ENCODE assay signal across 24 mouse cellular contexts in the genomic region with DNA sequence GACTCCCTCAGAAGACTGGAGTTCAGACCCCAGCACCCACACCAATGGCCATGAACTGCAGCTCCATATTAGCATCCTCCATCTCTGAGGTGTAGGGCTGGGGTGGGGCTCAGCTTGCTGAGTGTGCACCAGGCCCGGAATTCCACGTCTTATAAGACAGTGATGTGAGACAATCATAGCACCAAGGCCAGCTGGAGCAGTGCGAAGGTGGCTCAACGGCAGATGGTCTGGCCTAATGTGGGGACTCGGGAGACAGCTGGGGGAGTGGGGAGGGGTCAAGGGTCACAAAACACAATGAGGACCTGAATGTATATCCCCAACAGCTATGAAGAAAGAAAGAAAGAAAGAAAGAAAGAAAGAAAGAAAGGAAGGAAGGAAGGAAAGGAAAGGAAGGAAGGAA.
"Had no signal": no experiment of that assay in that cellular context is flagged by ENCODE, and none has a peak within 500 bp of the region (broad histone marks: within the 10 kb centered on the region; RNA-seq: fewer than 3 reads in every experiment).

No protein-coding gene starts in this region.

- H3K4me2 ChIP-seq: heart, embryonic 11.5 days; heart, embryonic 13.5 days; heart, embryonic 15.5 days; hindbrain, embryonic 15.5 days; kidney, embryonic 15.5 days; limb, embryonic 13.5 days; limb, embryonic 15.5 days had no signal

- H3K9ac ChIP-seq: forebrain, postnatal 0 days; heart, embryonic 13.5 days; heart, embryonic 15.5 days; hindbrain, embryonic 15.5 days; kidney, embryonic 15.5 days; limb, embryonic 13.5 days; limb, embryonic 15.5 days had no signal

- DNase-seq: forebrain, postnatal 0 days; gastrocnemius, postnatal 14 days; gastrocnemius, postnatal 36 days; heart, adult 11 months; heart, adult 2 months; heart, postnatal 14 days; heart, postnatal 36 days; kidney, adult 11 months; kidney, adult 2 months; kidney, adult 9 months; kidney, postnatal 14 days; kidney, postnatal 36 days; layer of hippocampus, adult 9-11 months; layer of hippocampus, postnatal 36 days; left cerebral cortex, postnatal 4 days had no signal

- H3K27ac ChIP-seq: heart, adult 2 months; heart, embryonic 13.5 days; heart, embryonic 15.5 days; hindbrain, embryonic 15.5 days; kidney, embryonic 15.5 days; kidney, postnatal 0 days; limb, embryonic 13.5 days; limb, embryonic 15.5 days had no signal

- ATAC-seq: intestine, embryonic 16.5 days had no signal

- H3K36me3 ChIP-seq: heart, embryonic 13.5 days; heart, embryonic 15.5 days; hindbrain, embryonic 15.5 days; kidney, embryonic 15.5 days; limb, embryonic 13.5 days; limb, embryonic 15.5 days had no signal

- H3K4me1 ChIP-seq: hindbrain, embryonic 15.5 days had no signal

- H3K9me3 ChIP-seq: heart, embryonic 13.5 days; heart, embryonic 15.5 days; hindbrain, embryonic 15.5 days; kidney, embryonic 15.5 days; limb, embryonic 13.5 days; limb, embryonic 15.5 days had no signal

- H3K4me3 ChIP-seq: heart, adult 2 months; heart, embryonic 13.5 days; heart, embryonic 15.5 days; hindbrain, embryonic 15.5 days; kidney, embryonic 15.5 days; limb, embryonic 13.5 days; limb, embryonic 15.5 days had no signal

- H3K27me3 ChIP-seq: hindbrain, embryonic 15.5 days; kidney, embryonic 15.5 days; limb, embryonic 13.5 days; limb, embryonic 15.5 days had no signal
